Mouse (Mus musculus) brain, embryonic 14.5 days (tissue): ENCODE data around the gene Kmt2e. TPM values are rescaled to one million over a fixed set of nuclear protein-coding genes. Genes with fewer than 3 reads are reported as not detected.
A peak's percentile ranks its signal among the peaks of the same experiment; 100 is the strongest.

Experiments
- DNase-seq: peaks from one replicate; pipeline ENCODE4 v3.0.0-alpha.2; 2011; ENCODE audit warnings: low read depth
- CTCF ChIP-seq: fragments of 200-500 bp; IDR thresholded peaks from 2 replicates; pipeline ENCODE4 v1.5.1; 2012; ENCODE audit warnings: inconsistent platforms, mild to moderate bottlenecking, moderate library complexity, borderline replicate concordance; ENCODE audit not compliant: insufficient read depth, insufficient read length; ENCODE audit errors: extremely low read depth
- POLR2A ChIP-seq: fragments of 200-500 bp; IDR thresholded peaks from 2 replicates; pipeline ENCODE4 v1.6.1; 2012; ENCODE audit warnings: mild to moderate bottlenecking, inconsistent platforms, borderline replicate concordance; ENCODE audit not compliant: poor library complexity, insufficient read depth, insufficient read length, severe bottlenecking; ENCODE audit errors: extremely low read depth
- polyA plus RNA-seq: library from polyadenylated mRNA; depleted of rRNA; stranded (reverse); fragments of >200 nt; gene quantifications from 2 replicates; pipeline ENCODE4 v1.2.3, GENCODE M21; 2012

The Kmt2e gene
- polyA plus RNA-seq, 1 experiment = 75.0 TPM

DNA sequence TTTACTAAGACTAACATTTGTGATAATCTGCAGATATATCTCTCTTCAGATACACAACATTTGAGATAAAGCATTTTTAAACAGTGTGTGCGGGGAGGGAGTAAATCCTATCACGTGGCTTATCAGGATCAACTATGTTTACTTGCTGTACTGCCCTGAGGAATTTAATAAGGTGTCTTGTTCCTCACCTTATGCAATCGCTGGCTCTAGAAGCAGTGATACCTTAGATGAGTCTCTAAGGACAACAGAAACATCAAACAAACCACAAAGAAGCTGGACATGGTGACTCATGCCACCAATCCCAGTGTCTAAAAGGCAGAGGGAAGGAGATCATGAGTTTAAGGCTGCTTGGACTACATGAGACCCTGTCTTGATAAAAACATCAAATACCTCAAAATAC lies 11.2 kb upstream of the Kmt2e start:
- DNase-seq = no peak
- TF ChIP-seq CTCF = no peak
- TF ChIP-seq POLR2A = no peak

DNA sequence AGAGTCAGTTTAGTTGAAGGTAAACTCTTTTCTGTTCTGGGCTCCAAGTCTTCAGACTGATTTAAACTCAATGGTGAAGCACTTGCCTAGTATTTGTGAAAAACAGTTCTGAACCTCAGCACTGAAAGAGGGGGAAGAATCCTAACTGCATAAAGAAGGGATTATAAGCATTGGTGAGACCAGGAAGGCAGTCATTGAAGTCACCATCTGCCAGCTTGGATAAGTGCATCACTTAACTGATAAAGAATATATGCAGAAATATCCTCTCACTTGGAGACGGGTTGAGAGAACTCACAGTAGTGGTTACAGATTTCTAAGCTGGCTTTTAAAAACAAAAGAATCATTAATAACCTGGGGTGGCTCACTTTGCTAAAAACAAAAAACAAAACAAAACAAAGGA lies 6.7 kb upstream of the Kmt2e start:
- TF ChIP-seq CTCF (no peak), POLR2A (no peak)

DNA sequence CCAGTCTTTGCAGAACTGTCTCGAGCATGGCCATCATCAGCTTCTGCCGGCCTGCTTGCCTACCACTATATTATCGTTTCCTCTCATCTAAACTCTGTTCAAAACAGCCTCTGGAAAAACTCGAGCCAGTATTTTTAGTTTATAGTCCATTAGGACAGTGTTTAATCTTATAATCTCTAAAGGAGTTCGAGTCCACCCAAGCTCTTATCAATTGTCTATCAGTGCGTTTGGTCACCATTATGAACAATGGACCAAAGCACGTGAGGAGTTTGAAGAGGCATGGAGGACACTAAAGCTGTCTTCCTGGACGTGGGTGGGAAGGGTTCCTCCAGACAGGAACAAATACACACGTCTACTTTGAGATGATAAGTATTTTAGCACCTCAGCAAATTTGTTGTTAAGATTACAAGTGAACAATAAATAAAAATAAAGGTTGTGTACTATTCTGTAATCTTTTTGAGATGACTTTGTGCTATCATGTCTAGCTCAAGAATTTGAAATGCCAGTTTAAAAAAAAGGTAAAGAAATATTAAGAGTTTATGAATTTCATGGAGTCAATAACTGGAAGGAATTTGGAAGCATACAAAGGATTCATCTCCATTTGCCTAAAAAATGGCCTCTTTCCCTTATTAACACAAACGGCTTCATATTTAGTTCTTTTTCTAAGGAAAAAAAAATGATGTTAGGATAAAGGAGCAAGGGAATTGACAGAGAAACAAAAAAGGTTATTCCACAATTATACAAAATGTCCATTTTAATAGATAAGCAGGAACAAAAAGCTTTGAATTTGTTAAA lies 3.0 kb upstream of the Kmt2e start:
- DNase-seq = peak; percentile 75
- no peak for TF ChIP-seq CTCF
- TF ChIP-seq POLR2A = no peak

More for the DNA sequence above, 6.7 kb upstream of the Kmt2e start:
- no peak for DNase-seq

DNA sequence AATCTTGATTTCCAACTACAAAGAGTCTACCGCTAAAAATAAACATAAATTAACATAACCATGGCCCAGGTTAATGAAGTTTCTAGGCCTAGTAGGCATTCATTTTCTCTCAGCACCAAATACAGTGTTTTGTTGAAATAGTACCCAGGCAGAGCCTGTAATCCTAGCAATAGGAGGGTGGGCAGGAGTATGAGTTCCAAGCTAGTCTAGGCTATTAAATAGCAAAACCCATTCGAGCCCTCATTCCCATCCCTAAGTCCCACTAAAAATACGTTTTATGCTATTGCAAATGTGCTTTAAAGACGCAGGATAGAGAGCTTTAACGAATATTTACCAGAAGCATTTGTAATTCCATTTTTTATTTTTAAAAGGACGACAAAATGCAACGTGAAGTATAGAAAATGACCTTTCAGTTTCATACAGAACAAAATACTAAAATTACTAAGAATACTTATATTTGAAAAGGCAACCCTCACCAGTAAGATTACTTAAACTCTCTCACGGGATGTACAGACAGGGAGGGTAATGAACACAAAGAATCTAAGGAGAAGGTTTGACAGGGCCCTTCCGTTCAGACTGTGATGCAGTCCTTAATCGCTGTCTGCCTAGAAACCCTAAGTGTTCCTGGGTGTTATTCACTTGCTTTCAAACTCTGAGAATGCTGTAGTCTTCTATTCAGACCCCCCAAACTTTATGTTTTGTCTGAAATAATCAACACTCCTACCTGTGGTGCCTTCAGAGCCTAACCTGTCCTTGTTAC lies 2.1 kb upstream of the Kmt2e start:
- no peak for TF ChIP-seq POLR2A
- no peak for TF ChIP-seq CTCF
- DNase-seq = peak; percentile 60

DNA sequence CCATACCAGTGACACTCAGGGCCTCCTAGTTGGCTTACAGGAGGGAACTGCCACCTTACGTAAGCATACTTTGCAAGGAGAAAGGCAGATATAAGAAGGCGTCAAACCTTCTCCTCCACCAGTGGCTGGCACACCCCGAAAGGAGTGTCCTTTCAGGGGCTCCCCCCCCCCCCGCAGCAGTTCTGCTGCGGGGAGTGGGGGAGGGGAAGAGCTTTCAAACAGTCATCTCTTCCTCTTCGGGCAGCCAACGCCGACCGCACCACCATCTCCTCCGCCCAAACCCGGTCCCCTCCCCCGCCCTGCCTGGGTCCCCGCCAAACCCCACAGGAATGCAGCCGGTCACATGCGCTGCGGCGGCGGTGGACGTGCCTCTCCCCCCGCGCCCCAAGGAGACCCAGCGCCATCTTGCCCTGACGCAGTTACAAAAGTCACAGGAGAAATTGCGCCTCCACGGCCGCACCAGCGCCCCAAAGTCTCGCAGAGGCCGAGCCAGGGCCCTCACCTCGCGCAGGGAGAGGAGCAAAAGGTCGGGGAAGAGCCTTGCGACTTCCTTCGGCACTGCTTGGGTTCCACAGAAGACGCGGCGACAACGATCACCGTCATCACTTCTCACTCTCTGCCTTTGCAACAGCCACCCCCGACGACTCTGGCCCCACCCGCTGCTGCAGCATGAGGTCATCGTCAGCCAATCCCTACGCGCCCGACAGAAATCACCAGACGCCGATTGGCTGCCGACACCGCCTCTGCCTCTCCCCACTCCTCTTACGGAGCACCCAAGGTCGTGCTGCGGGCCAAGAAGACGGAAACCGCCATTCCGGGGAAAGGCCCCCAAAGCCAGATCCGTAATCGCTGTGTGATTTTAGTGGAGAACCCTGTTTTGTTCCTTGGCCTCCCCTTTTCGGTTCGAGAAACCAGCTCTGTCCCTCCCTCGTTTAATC lies 1.3 kb upstream of the Kmt2e start:
- DNase-seq = peak; percentile 100
- TF ChIP-seq POLR2A = peak; percentile 65; the same call in 1 of the 2 replicates
- no peak for TF ChIP-seq CTCF

DNA sequence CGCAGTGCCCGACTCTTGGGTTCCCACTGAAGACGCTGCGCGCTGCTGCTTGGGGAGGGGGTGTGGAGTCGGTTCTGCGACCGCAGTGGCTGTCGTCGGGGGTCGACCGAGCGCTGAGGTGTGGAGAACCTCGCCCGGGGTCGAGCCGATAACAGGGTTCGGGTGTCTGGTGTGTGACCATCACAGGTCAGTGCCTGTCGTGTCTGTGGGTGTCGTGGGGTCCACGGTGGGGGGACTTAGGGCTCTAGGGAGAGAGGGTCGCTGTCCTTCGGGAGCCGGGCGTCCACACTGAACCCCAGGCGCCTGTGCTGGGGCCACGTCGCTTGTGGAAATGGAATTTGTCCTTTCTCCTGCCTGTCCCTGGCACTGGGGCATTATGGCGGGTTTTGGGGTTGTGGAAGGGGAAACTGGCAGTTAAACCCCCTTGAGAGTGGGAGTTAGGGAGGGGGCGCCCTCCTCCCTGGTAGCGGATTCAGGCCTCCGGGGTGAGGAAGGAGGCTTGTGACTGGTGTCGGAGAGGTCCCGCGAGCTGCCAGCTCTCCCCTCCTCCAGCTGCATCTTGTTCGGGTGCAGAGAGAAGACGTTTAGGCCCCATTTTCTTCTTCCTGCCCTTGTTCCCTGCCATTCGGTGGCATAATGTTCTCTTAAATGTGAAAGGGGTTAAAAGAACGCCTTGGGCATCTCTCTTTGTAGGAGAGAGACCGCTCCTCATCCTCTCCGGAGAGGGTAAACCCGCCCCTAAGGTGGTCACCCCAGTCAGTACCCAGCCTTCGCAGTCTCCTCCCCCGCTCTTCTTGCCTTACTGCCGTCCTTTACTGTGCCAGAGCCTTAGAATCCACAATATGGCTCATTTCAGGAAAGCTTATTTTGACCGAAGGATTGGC lies 599 bp downstream of the Kmt2e start:
- TF ChIP-seq CTCF = no peak
- TF ChIP-seq POLR2A = peak; percentile 34; the same call in 1 of the 2 replicates
- DNase-seq = peak; percentile 85

DNA sequence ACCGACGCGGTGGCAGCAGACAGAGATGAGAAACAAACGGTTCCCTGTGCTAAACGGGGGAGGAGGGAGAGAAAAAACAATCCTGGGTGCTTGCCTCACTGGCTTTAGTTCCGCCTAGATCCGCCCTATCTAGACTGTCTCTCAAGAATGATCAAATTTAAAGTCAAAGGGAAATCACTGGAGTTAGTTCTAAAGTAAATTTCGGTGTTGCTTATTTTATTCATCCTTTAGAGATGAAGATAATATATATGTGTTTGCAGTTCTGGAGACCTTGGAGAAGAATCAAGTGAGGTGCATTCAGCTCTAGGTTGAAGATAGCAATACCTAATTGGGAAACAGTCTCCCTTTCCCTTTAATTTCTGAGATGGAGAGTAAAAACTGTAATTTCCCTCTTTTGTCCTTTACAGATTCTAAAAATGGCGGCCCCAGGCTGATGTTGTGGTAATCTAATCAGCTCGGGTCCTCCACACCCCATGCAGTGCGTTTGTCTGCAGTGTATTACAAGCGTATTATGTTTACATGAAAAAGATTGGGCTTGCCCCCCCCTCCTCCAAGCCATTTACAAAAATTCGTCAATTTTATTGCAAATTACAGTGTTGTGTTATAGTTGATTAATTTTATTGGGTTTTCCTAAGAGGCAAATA lies 1.4 kb downstream of the Kmt2e start:
- DNase-seq = peak; percentile 82

DNA sequence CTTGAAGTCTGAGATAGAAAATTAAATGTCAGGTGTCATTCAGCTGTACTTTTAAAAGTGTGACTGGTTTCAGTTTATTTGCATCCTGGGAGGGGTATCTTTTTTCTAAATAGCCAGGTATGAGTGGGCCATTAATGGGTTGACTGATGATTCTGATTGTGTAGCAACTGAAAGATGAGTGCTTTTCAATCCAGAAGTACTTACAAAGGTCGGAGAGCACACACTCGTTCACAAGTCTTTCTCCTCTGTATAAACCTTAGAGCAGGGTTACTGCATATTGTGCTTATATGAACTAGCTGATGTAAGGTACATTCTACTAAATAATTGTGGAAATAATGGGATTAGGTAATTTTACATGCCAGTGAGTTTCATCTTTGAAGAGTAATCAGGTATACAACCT lies 2.5 kb downstream of the Kmt2e start:
- TF ChIP-seq POLR2A = no peak
- TF ChIP-seq CTCF = no peak
- DNase-seq = peak; percentile 35

More for the DNA sequence above, 1.4 kb downstream of the Kmt2e start:
- no peak for TF ChIP-seq CTCF
- TF ChIP-seq POLR2A = no peak

DNA sequence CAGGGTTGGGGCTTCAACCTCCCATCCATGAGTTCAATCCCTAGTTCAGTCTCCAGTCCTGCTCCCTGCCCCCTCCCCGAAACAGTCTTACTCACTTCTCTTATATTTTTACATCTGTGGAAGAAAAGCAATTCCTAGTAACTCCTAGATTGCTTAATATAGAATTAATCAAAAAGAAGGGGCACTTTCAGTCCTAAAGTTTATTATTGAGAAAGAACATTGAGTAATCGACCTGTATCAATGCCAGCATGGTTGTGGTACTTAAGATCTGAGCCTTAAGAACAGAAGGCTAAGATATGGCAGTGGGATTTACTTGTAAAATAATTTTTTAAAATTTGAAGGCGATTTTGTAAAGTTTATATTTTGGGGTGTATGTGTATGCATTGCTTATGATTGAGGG lies 5.6 kb downstream of the Kmt2e start:
- no peak for DNase-seq
- TF ChIP-seq POLR2A = no peak
- TF ChIP-seq CTCF = no peak
